Mouse (Mus musculus) brain, embryonic 14.5 days (tissue): ENCODE data around the gene Ankdd1b. TPM values are rescaled to one million over a fixed set of nuclear protein-coding genes. Genes with fewer than 3 reads are reported as not detected.

Experiments used
- DNase-seq: peaks from one replicate; pipeline ENCODE4 v3.0.0-alpha.2; 2011; ENCODE audit warnings: low read depth
- CTCF ChIP-seq: fragments of 200-500 bp; IDR thresholded peaks from 2 replicates; pipeline ENCODE4 v1.5.1; 2012; ENCODE audit warnings: inconsistent platforms, mild to moderate bottlenecking, moderate library complexity, borderline replicate concordance; ENCODE audit not compliant: insufficient read depth, insufficient read length; ENCODE audit errors: extremely low read depth
- POLR2A ChIP-seq: fragments of 200-500 bp; IDR thresholded peaks from 2 replicates; pipeline ENCODE4 v1.6.1; 2012; ENCODE audit warnings: mild to moderate bottlenecking, inconsistent platforms, borderline replicate concordance; ENCODE audit not compliant: poor library complexity, insufficient read depth, insufficient read length, severe bottlenecking; ENCODE audit errors: extremely low read depth
- polyA plus RNA-seq: library from polyadenylated mRNA; depleted of rRNA; stranded (reverse); fragments of >200 nt; gene quantifications from 2 replicates; pipeline ENCODE4 v1.2.3, GENCODE M21; 2012; rRNA removed

Gene Ankdd1b
- 0.04 TPM in 1 of 2 replicates, not detected in the other for polyA plus RNA-seq

GRCm38 (mm10) chr13:96470957-96471356, at the start of gene Ankdd1b:
Gene Ankdd1b (minus strand): TSS chr13:96471198.
- TF ChIP-seq POLR2A (no peak), CTCF (no peak)
- no peak for DNase-seq

DNA sequence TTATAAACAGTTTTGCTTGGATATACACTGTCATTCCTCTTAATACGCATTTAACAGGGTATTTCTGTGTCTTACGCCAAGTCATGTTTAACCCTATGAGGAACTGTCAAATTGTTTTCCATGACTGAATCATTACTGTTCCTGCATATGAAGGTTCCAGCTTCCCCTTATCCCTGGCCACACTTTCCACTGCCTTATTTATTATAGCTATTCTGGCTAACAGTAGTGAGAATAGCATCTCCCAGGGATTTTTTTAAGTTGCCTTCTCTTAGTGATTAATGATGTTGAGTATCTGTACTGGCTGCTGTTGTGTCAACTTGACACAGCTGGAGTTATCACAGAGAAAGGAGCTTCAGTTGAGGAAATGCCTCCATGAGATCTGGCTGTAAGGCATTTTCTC, 46.3 kb upstream of the Ankdd1b start:
- no peak for DNase-seq
- TF ChIP-seq POLR2A (no peak), CTCF (no peak)

DNA sequence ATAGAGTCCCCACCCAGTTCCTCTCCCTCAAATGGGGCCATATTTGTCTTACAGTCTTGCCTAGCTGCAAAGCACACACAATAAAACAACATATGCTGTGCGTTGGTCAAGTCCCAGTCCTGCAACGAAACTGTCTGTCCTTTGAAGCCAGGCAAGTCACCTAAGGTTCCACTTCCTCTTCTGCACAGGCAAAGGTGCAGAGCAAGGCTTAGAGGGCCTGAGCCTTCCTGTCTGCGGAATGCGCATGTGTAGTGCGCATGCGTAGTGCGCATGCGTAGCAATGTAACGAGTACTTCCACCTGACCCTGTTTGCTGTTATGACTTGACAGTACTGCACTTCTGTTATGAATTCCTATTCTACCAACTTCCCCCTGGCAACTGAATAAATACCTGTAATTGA, 45.3 kb upstream of the Ankdd1b start:
- TF ChIP-seq CTCF (no peak), POLR2A (no peak)
- DNase-seq: no peak

DNA sequence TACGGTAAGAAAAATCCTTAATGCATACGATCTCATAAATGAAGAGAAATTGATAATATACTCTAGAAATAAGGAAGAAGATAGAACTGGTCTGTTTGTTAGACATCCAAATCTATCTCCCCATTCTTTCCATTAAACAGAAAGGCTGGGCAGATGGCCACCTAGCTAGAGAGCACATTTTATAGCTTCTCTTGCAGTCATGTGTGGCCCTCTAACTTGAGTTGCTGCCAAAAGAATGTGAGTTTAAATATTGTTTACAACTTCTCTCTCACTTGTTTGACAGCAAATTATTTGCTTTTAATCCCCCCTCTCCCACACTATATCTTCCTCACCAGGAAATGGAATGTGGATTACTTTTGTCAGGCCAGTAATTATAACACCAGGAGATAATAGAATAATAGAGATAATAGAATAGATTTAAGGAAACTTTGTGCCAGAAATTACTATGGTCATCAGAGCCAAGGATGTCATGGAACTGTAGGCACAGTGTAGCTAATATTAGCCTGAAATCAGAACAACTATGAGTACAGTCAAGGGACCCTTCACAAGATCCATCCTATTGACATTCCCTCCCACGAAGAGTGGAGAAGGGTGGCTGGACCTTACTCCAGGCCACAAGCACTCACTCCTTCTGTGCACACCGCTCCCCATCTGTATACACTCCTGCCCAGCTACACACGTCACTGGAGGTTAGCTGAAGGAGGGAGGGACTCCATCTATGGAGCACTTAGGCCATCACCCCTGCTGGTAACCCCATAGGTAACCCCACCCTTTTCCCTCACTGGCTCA, 43.4 kb upstream of the Ankdd1b start:
- no peak for TF ChIP-seq CTCF
- no peak for DNase-seq

DNA sequence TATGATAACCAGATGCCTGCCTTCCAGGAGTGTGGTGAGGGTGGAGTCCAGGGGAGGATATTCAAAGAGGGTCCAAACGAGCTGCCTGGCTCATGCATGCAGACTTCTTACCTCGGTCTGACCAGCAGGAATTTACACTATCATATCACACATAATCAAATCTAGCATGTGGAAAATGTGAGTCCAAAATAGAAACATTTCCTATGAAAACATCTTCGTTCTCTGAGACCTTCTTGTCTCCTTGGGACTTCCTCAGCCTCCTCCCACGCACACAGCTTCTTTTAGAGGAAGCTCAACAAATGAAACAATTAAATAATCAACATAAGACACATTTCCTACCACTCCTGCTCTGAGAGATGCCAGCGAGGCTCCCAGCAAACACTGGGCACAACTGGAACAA, 40.9 kb upstream of the Ankdd1b start:
- TF ChIP-seq POLR2A: no peak
- no peak for TF ChIP-seq CTCF
- DNase-seq: no peak

DNA sequence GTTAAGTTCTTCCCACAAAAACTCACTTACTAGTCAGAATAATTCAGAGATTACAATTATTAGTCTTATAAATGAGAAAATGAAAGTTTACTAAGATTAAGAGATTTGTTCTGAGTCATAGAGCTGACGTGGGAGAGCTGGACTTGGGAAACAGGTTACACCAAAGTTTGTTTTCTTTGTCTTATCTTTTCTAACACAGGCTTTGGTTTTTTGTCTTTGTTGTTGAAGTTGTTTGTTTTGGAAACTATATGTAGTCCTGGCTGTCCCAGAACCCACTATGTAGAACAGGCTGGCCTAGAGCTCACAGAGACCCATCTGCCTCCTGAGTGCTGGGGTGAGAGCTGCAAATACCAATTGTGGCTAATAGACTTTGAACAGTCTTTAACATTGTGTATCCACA, 40.3 kb upstream of the Ankdd1b start:
- DNase-seq: no peak
- TF ChIP-seq POLR2A (no peak), CTCF (no peak)

- no peak for TF ChIP-seq CTCF
- no peak for TF ChIP-seq POLR2A
These were observed 39.6 kb upstream of the Ankdd1b start for GRCm38 (mm10) chr13:96510635-96511034.

DNA sequence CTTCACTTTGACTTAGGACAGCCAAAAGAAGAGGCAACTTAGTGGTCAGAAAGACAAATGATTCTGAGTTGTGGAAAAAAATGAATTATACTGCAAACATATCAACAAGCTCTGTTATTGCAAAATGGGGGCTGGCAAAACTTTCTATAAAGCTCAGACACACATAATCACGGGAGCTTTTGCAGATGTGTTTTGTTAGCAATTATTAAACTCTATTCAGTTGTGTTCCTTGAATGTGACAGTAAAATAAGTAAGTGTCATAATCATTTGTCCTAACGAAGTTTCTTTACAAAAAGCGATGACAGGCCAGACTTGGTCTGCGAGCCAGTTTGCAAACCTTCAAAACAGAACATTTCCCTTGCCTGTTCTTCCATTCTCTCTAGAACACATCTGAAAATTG, 36.5 kb upstream of the Ankdd1b start:
- no peak for TF ChIP-seq CTCF
- TF ChIP-seq POLR2A: no peak

More at GRCm38 (mm10) chr13:96510635-96511034, 39.6 kb upstream of the Ankdd1b start:
- no peak for DNase-seq

GRCm38 (mm10) chr13:96506313-96506712, 35.3 kb upstream of the Ankdd1b start:
- no peak for DNase-seq
- TF ChIP-seq CTCF: no peak
- TF ChIP-seq POLR2A: no peak

More for the DNA sequence above, 36.5 kb upstream of the Ankdd1b start:
- DNase-seq: no peak

GRCm38 (mm10) chr13:96505661-96506060, 34.7 kb upstream of the Ankdd1b start:
- no peak for DNase-seq
- TF ChIP-seq POLR2A (no peak), CTCF (no peak)

GRCm38 (mm10) chr13:96499891-96500290, 28.9 kb upstream of the Ankdd1b start:
- DNase-seq: no peak
- no peak for TF ChIP-seq CTCF
- TF ChIP-seq POLR2A: no peak

DNA sequence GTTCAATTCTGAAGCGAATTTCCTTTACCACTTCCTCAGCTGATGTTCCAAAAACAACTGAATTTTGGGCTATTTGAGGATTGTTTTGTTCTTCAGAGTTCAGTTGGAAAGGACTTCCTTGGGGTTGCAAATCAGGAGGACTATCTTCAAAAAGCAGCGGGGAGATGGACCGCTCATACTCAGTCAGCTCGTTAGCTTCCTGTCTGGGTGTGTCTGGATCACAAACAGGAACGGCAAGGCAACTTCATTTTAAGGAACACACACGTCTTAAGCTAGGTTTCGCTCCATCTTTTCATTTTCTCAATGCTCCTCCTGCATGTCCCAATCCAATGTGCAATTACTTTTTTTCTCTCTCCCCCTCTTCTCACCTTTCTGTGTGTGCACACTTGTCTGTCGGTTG, 25.6 kb upstream of the Ankdd1b start:
- TF ChIP-seq POLR2A: no peak
- TF ChIP-seq CTCF: no peak
- no peak for DNase-seq

GRCm38 (mm10) chr13:96490433-96490832, 19.4 kb upstream of the Ankdd1b start, which contains the start of gene Gm17622:
Gene Gm17622 (plus strand): TSS chr13:96490733.
- TF ChIP-seq CTCF (no peak), POLR2A (no peak)
- DNase-seq: no peak
